Mouse (Mus musculus) brain, embryonic 14.5 days (tissue): ENCODE data around the gene Ptgfrn.

Source experiments
- CTCF ChIP-seq: fragments of 200-500 bp; IDR thresholded peaks from 2 replicates; pipeline ENCODE4 v1.5.1; 2012; ENCODE audit warnings: inconsistent platforms, mild to moderate bottlenecking, moderate library complexity, borderline replicate concordance; ENCODE audit not compliant: insufficient read depth, insufficient read length; ENCODE audit errors: extremely low read depth
- POLR2A ChIP-seq: fragments of 200-500 bp; IDR thresholded peaks from 2 replicates; pipeline ENCODE4 v1.6.1; 2012; ENCODE audit warnings: mild to moderate bottlenecking, inconsistent platforms, borderline replicate concordance; ENCODE audit not compliant: poor library complexity, insufficient read depth, insufficient read length, severe bottlenecking; ENCODE audit errors: extremely low read depth

DNA sequence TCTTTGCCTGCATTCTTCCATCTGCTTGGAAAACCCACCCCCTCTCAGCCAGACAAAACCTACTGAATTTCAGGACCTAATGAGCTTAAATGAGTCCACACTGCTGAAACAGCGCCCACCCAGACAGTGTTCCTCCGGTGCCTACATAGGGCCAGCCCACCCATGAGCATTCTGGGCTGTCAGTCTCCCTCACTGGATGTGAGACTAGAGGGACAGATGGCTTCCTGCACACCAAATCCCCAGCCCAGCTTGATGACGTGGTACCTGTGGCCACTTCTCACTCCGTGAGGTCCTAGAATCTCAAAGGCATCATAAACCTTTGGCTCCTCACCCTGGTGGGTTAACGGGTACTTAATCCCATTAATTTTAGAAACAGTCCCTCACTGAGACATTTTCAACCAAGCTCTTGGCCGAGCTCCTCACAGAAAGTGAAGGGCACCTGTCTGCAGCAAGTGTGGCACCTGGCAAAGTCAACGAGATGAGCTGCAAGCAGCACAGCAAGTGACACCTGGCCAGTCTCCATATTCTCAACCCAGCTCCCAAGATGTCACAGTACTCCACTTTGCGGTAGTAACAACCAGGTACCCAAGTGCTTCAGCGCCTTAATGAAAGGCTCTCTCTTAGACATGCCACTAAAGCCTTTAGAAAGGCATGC lies 12.8 kb downstream of the Ptgfrn start:
- TF ChIP-seq POLR2A (no peak), CTCF (no peak)
